Mouse (Mus musculus): Measurements from ENCODE around the gene Por. TPM values are rescaled to one million over a fixed set of nuclear protein-coding genes. Genes with fewer than 3 reads are reported as not detected.
A peak's percentile ranks its signal among the peaks of the same experiment; 100 is the strongest.

Gene Por
- polyA plus RNA-seq, 1 experiment = 140 TPM

GRCm38 (mm10) chr5:135772519-135772918 lies 102.7 kb downstream of the Por start:
- DNase-seq (ENCODE audit: low spot score) = no peak

GRCm38 (mm10) chr5:135776546-135776945 lies 106.7 kb downstream of the Por start:
- DNase-seq (ENCODE audit: low spot score) = no peak

- DNase-seq (ENCODE audit: low spot score) = peak; percentile 59
Observed at GRCm38 (mm10) chr5:135777796-135778470, 108.1 kb downstream of the Por start, which contains the start of gene Styxl1. Gene Styxl1 (minus strand): TSS chr5:135778385.

GRCm38 (mm10) chr5:135778471-135779445 lies 108.9 kb downstream of the Por start, which contains the start of gene Mdh2:
Gene Mdh2 (plus strand): TSS chr5:135778480.
- peak; percentile 89 for DNase-seq (ENCODE audit: low spot score)

GRCm38 (mm10) chr5:135780331-135780730 lies 110.5 kb downstream of the Por start:
- no peak for DNase-seq (ENCODE audit: low spot score)

GRCm38 (mm10) chr5:135782901-135783300 lies 113.1 kb downstream of the Por start:
- no peak for DNase-seq (ENCODE audit: low spot score)

Other genes with a start within 250 kb of the Por start
- 25.3 and 33.6 TPM in 2 replicates for gene Hip1, start 124.9 kb upstream of the Por start, polyA plus RNA-seq (2012; rRNA removed)
- gene Ccl26, start 106.5 kb upstream of the Por start, polyA plus RNA-seq (2012; rRNA removed) = not detected in 2 replicates
- 12.1 and 16.2 TPM in 2 replicates for gene Ccl24, start 97.0 kb upstream of the Por start, polyA plus RNA-seq (2012; rRNA removed)
- 27.6 and 33.2 TPM in 2 replicates for gene Rhbdd2, start 37.4 kb upstream of the Por start, polyA plus RNA-seq (2012; rRNA removed)
- 21.0 and 21.7 TPM in 2 replicates for gene Tmem120a, start 74.4 kb downstream of the Por start, polyA plus RNA-seq (2012; rRNA removed)
- gene Styxl1, start 108.4 kb downstream of the Por start, polyA plus RNA-seq (2012; rRNA removed) = 0.44 and 0.48 TPM in 2 replicates
- gene Mdh2, start 108.4 kb downstream of the Por start, polyA plus RNA-seq (2012; rRNA removed) = 264 and 269 TPM in 2 replicates
- 0.07 and 0.12 TPM in 2 replicates for gene Srrm3, start 136.9 kb downstream of the Por start, polyA plus RNA-seq (2012; rRNA removed)
- 816 and 846 TPM in 2 replicates for gene Hspb1, start 217.9 kb downstream of the Por start, polyA plus RNA-seq (2012; rRNA removed)

All from urinary bladder, adult 2 months (tissue).